Mouse (Mus musculus) limb, embryonic 12.5 days (tissue): ENCODE data around the gene Aacs. TPM values are rescaled to one million over a fixed set of nuclear protein-coding genes. Genes with fewer than 3 reads are reported as not detected.
A peak's percentile ranks its signal among the peaks of the same experiment; 100 is the strongest.

Experiments
- ATAC-seq: fragments of 200-750 bp; cut with Nextera tagmentation; 2 replicates; pipeline ENCODE4 v1.8.0; 2017; ENCODE audit warnings: low read depth, moderate TSS enrichment; ENCODE audit not compliant: insufficient number of reproducible peaks, insufficient read depth, low FRiP score, low TSS enrichment
- H3K27ac ChIP-seq: fragments of 300-500 bp; sonication (generic); 2 replicates; pipeline ENCODE4 v1.5.1; 2016; ENCODE audit warnings: mild to moderate bottlenecking, moderate library complexity
- H3K27me3 ChIP-seq: fragments of 300-500 bp; sonication (generic); 2 replicates; pipeline ENCODE4 v1.6.1; 2016; ENCODE audit warnings: mild to moderate bottlenecking, moderate library complexity
- H3K36me3 ChIP-seq: fragments of 300-500 bp; sonication (generic); 2 replicates; pipeline ENCODE4 v1.6.1; 2016; ENCODE audit warnings: mild to moderate bottlenecking, moderate library complexity
- H3K4me1 ChIP-seq: fragments of 300-500 bp; sonication (generic); replicated peaks from 2 replicates; pipeline ENCODE4 v1.6.1; 2016
- H3K4me2 ChIP-seq: fragments of 300-500 bp; sonication (generic); 2 replicates; pipeline ENCODE4 v1.6.1; 2016; ENCODE audit warnings: mild to moderate bottlenecking, moderate library complexity
- H3K4me3 ChIP-seq: fragments of 300-500 bp; sonication (generic); replicated peaks from 2 replicates; pipeline ENCODE4 v1.5.1; 2016; ENCODE audit warnings: mild to moderate bottlenecking
- H3K9ac ChIP-seq: fragments of 300-500 bp; sonication (generic); replicated peaks from 2 replicates; pipeline ENCODE4 v1.6.1; 2016; ENCODE audit warnings: mild to moderate bottlenecking, moderate library complexity
- H3K9me3 ChIP-seq: fragments of 300-500 bp; sonication (generic); 2 replicates; pipeline ENCODE4 v1.6.1; 2016; ENCODE audit warnings: mild to moderate bottlenecking, moderate library complexity
- WGBS: fragments of 180-500 bp; shearing (Covaris S2); methylation state at CpG from one replicate; pipeline ENCODE4 v1.1.7; 2016; 5-methylcytosine and 5-hydroxymethylcytosine counted together
- microRNA-seq: library from miRNA; unstranded; fragments of <30 nt; microRNA quantifications from one replicate; pipeline ENCODE4, GENCODE M21; 2017
- polyA plus RNA-seq: library from polyadenylated mRNA; unstranded; fragments of >200 nt; fragmentation: Nextera tagmentation; extraction: Ambion mirVana; gene quantifications from 2 replicates; pipeline ENCODE4 v1.2.1, GENCODE M21; 2016

Gene Aacs
- polyA plus RNA-seq, 1 experiment from 2014 or later: 35.7 TPM

DNA sequence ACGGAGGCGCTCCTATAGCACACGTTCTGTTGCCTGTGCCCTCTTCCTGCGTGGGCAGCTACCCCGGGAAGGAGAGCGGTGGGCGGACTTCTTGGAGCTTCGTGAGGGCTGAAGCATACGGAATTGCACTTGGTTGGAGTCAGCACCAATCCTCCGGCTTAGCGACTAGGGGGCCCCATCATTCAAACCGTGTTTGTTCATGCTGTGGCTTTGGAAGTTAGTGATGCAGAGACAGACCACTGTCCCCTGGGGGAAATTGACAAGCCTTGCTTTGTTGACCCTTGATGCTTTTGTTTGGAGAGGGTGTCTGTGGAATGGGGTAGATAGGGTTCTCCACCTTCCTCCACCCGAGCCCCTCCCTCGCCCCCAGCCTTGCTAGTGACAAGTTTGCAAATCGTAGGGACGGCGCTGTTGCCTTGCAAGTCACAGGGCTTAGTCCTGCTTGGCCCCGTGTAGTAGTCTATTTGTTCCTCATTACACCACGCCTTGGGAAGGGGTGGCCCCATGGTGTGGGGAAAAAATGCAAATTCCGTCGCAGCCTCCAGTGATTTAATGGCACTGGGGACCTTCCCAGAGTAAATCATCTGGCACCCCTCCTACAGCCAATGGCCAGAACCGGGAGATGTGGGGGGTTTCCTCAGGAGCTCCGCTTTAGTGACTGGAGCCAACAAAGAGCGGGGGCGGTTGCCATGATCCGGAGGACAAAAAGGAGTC lies 59.2 kb downstream of the Aacs start:
- no peak overlapping the region for H3K4me3 ChIP-seq
- 2% methylated on average over 26 of the region's 26 CpGs for WGBS
- H3K27ac ChIP-seq: no peak overlapping the region
- peak overlapping the region; percentile 15 for H3K4me2 ChIP-seq
- no peak overlapping the region for H3K9ac ChIP-seq
- peaks cover 19% of the 10 kb centered on the region for H3K4me1 ChIP-seq
- H3K9me3 ChIP-seq: peaks cover 3% of the 10 kb centered on the region; the same call in 1 of the 2 replicates
- peaks cover 89% of the 10 kb centered on the region for H3K27me3 ChIP-seq
- H3K36me3 ChIP-seq: no peaks in the 10 kb centered on the region
- no peak for ATAC-seq

DNA sequence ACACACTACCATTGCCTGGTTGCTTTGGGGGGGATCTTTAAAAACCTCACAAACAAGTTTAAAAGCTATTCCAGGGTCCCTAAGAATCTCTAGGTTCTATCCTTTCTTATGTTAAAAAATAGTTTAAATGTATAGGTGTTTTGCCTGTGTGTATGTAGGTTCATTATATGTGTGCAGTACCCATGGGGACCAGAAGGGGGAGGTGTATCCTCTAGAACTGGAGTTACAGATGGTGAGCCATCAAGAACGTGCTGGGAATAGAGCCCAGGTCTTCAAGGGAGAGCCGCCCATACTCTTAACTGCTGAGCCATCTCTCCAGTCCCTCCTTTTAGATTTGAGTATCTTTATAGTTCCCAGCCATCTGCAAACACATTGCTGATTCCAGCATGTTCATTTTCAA lies 69.5 kb downstream of the Aacs start:
- Histone ChIP-seq H3K27ac (no peak overlapping the region), H3K4me2 (no peak overlapping the region), H3K4me1 (no peaks in the 10 kb centered on the region), H3K9me3 (no peaks in the 10 kb centered on the region), H3K4me3 (no peak overlapping the region), H3K9ac (no peak overlapping the region), H3K27me3 (peaks cover 51% of the 10 kb centered on the region), H3K36me3 (no peaks in the 10 kb centered on the region)
- WGBS: 91% methylated on average over 2 of the region's 2 CpGs
- ATAC-seq: no peak

DNA sequence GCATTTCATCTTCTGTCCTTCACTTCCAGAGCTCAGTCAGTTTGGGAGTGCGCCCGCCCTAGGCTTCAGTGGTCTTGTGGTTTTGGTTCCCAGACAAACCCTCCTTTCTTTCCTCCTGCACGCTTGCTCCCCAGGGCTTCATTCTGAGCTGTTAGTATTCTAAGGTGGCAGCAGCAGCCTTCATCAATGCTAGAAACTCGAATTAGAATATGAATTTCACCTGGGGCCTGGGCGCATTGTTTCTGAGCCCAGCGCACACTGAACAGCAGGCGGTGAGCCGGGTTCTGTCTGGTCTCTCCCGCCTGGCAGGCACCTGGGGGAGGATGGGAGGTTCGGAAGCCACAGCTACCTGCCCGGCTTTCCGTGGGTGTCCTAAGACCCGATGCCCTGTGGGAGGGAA lies 70.7 kb downstream of the Aacs start:
- no peaks in the 10 kb centered on the region for H3K9me3 ChIP-seq
- 22% methylated on average over 13 of the region's 13 CpGs for WGBS
- no peaks in the 10 kb centered on the region for H3K4me1 ChIP-seq
- no peak overlapping the region for H3K27ac ChIP-seq
- H3K4me3 ChIP-seq: no peak overlapping the region
- ATAC-seq: no peak
- no peak overlapping the region for H3K9ac ChIP-seq
- H3K27me3 ChIP-seq: peaks cover 51% of the 10 kb centered on the region
- no peaks in the 10 kb centered on the region for H3K36me3 ChIP-seq
- no peak overlapping the region for H3K4me2 ChIP-seq

DNA sequence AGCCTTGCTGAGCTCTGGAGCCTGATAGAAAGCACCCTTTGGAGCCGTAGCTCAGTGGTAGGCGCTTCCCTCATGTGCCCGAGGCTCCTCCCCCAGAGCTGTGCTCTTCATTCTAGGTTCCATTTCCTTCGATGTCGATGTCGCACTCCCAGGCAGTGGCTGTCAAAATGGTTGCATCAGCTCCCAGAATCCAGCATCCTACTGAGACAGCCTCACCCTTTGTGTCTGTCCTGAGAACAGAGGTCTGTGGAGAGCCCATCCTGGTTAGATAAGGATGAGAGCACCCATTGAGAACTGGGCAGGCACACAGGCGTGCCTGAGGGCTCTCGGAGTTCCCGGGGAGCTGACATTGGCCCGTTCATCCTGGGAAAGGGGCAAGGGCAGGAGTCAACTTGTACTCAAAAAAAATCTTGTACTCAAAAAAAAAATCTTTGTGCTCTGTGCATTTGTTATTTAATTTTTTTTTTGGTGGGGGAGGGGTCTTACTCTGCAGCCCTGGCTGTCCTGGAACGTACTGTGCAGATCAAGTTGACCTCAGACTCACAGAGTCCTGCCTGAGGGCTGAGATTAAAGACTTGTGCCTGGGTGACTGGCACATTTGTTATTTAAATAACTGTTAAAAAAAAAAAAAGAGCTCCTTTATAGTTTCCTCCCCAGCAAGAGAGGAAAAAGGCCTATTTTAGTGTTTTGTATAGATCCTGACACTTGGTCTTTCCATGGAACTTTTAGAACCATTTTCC lies 74.3 kb downstream of the Aacs start:
- H3K27me3 ChIP-seq: peaks cover 46% of the 10 kb centered on the region
- 36% methylated on average over 11 of the region's 11 CpGs for WGBS
- no peak overlapping the region for H3K9ac ChIP-seq
- H3K9me3 ChIP-seq: no peaks in the 10 kb centered on the region
- H3K4me2 ChIP-seq: no peak overlapping the region
- H3K4me3 ChIP-seq: no peak overlapping the region
- ATAC-seq: no peak
- H3K36me3 ChIP-seq: no peaks in the 10 kb centered on the region
- no peaks in the 10 kb centered on the region for H3K4me1 ChIP-seq
- H3K27ac ChIP-seq: no peak overlapping the region

DNA sequence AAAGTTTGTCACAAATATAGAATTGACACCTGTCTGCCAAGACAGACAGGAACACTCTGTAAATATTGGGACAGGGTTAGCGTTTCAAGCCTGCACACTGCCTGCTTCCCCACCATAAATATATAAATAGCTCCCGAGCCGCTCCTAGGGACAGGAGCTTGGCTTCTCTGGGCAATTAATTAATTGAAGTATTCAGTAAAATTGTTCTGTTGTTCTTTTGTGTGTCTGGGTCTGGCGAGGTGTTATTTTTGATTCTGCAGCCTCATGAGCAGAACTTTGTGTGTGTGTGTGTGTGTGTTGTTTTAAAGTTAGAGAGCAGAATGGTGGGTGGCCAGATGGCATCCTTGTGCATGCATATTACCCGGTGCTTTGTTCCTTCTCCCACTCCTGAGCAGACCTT lies 80.1 kb downstream of the Aacs start:
- ATAC-seq: no peak
- H3K4me2 ChIP-seq: no peak overlapping the region
- H3K9ac ChIP-seq: no peak overlapping the region
- H3K9me3 ChIP-seq: 0 out of 2 replicates have a peak, but pooled peaks cover 4% of the 10 kb centered on the region
- H3K36me3 ChIP-seq: no peaks in the 10 kb centered on the region
- no peak overlapping the region for H3K4me3 ChIP-seq
- no peaks in the 10 kb centered on the region for H3K4me1 ChIP-seq
- H3K27me3 ChIP-seq: peaks cover 3% of the 10 kb centered on the region; the same call in 1 of the 2 replicates
- H3K27ac ChIP-seq: no peak overlapping the region
- WGBS: 73% methylated on average over 5 of the region's 5 CpGs

DNA sequence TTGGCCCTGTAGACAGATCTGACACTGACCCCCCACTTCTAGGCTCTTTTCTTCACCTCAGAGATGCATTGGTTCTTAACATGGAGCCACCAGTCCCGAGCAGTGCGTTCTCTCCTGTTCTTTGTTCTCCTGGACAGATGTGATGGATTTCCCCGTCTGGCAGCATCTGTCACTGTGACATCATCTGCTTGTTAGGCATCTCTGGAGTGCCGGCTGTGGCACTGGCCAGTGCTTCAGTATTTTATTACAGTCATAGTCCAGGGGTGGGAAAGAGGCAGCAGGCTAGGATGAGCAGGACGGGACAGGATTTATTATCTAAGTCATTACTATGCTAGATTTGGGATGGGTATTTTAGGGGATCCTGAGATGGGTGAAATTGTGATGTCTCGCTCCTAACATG lies 87.9 kb downstream of the Aacs start:
- Histone ChIP-seq H3K27me3 (no peaks in the 10 kb centered on the region), H3K4me2 (no peak overlapping the region), H3K4me1 (no peaks in the 10 kb centered on the region), H3K4me3 (no peak overlapping the region), H3K27ac (no peak overlapping the region), H3K36me3 (no peaks in the 10 kb centered on the region), H3K9me3 (peaks cover 4% of the 10 kb centered on the region; the same call in 1 of the 2 replicates), H3K9ac (no peak overlapping the region)
- WGBS: 39% methylated on average over 6 of the region's 6 CpGs
- no peak for ATAC-seq

DNA sequence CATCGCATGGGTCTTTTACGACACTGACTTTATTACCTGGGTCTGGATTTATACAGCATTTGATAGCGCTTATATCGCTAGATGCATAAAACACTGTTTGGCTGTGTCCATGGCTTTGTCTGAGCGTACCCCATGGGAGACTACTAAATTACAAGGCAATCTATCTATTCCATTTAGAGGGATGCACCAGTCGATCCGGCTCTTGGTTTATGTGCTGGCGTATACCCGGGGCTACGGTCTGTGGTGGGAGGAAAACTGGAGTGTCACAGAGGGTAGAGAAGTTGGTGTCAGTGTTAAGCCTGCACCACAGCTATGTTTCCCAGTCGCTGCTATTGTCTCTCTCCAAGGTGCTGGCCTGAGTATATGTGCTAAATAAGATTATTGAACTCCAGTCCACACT lies 90.1 kb downstream of the Aacs start:
- H3K9me3 ChIP-seq: no peaks in the 10 kb centered on the region; the same call in 1 of the 2 replicates
- H3K27me3 ChIP-seq: no peaks in the 10 kb centered on the region
- H3K4me3 ChIP-seq: no peak overlapping the region
- 68% methylated on average over 11 of the region's 11 CpGs for WGBS
- ATAC-seq: no peak
- H3K9ac ChIP-seq: no peak overlapping the region
- H3K27ac ChIP-seq: no peak overlapping the region
- no peaks in the 10 kb centered on the region for H3K36me3 ChIP-seq
- no peak overlapping the region for H3K4me2 ChIP-seq
- H3K4me1 ChIP-seq: no peaks in the 10 kb centered on the region

Small RNA genes within 50 kb of the gene (microRNA-seq; reads per million reads assigned to microRNA genes)
- not detected for gene Gm27551

Other genes starting within 250 kb of the Aacs start
- 36.0 and 36.5 TPM in 2 replicates for gene Scarb1, start 134.7 kb upstream of the Aacs start, polyA plus RNA-seq
- 0.39 and 0.46 TPM in 2 replicates for gene Gm10382, start 86.5 kb upstream of the Aacs start, polyA plus RNA-seq
- gene Ubc, start 85.6 kb upstream of the Aacs start, polyA plus RNA-seq: 1,024 and 1,053 TPM in 2 replicates
- 16.1 and 16.5 TPM in 2 replicates for gene Dhx37, start 41.7 kb upstream of the Aacs start, polyA plus RNA-seq
- gene Bri3bp, start 34.2 kb upstream of the Aacs start, polyA plus RNA-seq: 40.3 and 40.7 TPM in 2 replicates
- gene Tmem132b, start 56.0 kb downstream of the Aacs start, polyA plus RNA-seq: 0.13 and 0.19 TPM in 2 replicates